Mouse (Mus musculus): ENCODE measurements around the gene Eps15l1. TPM values are rescaled to one million over a fixed set of nuclear protein-coding genes. Genes with fewer than 3 reads are reported as not detected.

The Eps15l1 gene
- polyA plus RNA-seq, 1 experiment from 2014 or later, result 60.5 TPM

DNA sequence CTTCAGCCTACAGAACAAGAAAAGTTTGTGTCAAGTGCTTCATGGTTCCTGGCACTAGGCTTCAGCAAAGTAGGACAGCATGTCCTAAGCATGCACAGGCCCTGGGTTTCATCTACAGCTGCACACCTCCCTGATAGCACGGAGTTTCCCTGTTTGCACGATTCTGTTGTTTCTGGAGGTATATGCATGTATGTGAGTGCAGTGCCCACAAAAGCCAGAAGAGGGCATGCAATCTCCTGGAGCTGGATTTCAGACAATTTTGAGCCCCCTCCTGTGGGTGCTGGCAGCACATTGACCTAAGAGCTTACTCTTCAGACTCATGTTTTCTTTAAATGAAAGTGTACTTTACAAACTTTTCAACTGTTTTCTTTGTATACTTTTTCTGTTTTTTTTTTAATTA is 32.6 kb upstream of the Eps15l1 start:
- DNase-seq (ENCODE audit: low spot score) (no peak), ATAC-seq (ENCODE audit: low FRiP score) (no peak)
- Histone ChIP-seq H3K4me1 (replicated peaks; ENCODE audit: control insufficient read depth, insufficient read depth, low read length) (no peaks in the 10 kb centered on the region), H3K9ac (no peak overlapping the region), H3K36me3 (replicated peaks; ENCODE audit: control insufficient read depth, insufficient read depth) (peaks cover 75% of the 10 kb centered on the region), H3K27me3 (ENCODE audit: control insufficient read depth, insufficient read depth, low read length) (no peaks in the 10 kb centered on the region), H3K4me2 (replicated peaks) (no peak overlapping the region), H3K27ac (no peak overlapping the region), H3K9me3 (ENCODE audit: control insufficient read depth, low read length) (no peaks in the 10 kb centered on the region), H3K4me3 (replicated peaks; ENCODE audit: low read length) (no peak overlapping the region)
- WGBS, result 97% methylated on average over 2 of the region's 2 CpGs

DNA sequence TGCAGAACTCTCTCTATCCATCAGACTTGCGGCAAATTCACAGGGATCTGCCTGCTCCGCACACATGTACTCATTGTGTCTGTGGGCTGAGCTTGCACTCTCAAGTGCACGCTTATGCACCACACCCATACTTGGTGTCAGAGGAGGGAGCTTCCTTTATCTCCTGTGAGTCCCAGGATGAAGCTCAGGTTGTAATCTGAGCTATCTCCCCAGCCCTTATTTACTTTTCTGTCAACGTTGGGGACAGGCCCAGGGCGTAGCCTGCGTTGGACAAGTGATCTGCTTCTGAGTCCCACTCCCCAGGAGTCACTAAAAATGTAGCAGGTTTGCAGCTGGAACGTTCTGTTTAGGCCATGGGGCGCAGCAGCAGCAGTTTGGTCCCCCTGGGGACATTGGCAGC is 30.3 kb upstream of the Eps15l1 start:
- Histone ChIP-seq H3K27me3 (ENCODE audit: control insufficient read depth, insufficient read depth, low read length) (no peaks in the 10 kb centered on the region), H3K27ac (no peak overlapping the region), H3K9me3 (ENCODE audit: control insufficient read depth, low read length) (no peaks in the 10 kb centered on the region), H3K4me1 (replicated peaks; ENCODE audit: control insufficient read depth, insufficient read depth, low read length) (no peaks in the 10 kb centered on the region), H3K36me3 (replicated peaks; ENCODE audit: control insufficient read depth, insufficient read depth) (peaks cover 72% of the 10 kb centered on the region), H3K9ac (no peak overlapping the region), H3K4me2 (replicated peaks) (no peak overlapping the region), H3K4me3 (replicated peaks; ENCODE audit: low read length) (no peak overlapping the region)
- DNase-seq (ENCODE audit: low spot score) (no peak), ATAC-seq (ENCODE audit: low FRiP score) (no peak)
- 89% methylated on average over 8 of the region's 8 CpGs for WGBS

DNA sequence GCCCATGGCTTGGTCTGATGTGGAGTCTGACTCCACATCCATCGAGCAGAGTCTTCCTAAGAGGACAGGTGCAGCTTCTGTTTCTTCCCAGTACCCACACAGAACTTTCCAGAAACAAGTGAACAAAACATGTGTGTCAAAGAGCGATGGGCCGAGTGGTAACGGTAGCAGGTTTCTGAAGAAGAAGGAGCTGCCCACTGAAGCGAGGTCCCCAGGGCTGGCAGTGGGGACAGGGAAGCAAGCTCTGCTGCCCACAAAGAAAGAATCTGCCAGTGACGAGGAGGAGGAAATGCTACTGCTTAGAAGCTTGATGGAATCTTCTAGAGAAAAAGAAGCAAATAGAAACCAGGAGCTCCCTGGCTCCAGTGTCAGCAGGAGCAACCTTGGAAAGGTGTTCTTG is 23.8 kb upstream of the Eps15l1 start:
- no peak overlapping the region for H3K4me2 ChIP-seq (replicated peaks)
- no peak overlapping the region for H3K4me3 ChIP-seq (replicated peaks; ENCODE audit: low read length)
- DNase-seq (ENCODE audit: low spot score) (no peak), ATAC-seq (ENCODE audit: low FRiP score) (no peak)
- no peaks in the 10 kb centered on the region for H3K27me3 ChIP-seq (ENCODE audit: control insufficient read depth, insufficient read depth, low read length)
- WGBS, result 91% methylated on average over 6 of the region's 6 CpGs
- no peaks in the 10 kb centered on the region for H3K9me3 ChIP-seq (ENCODE audit: control insufficient read depth, low read length)
- H3K9ac ChIP-seq, result no peak overlapping the region
- H3K27ac ChIP-seq, result no peak overlapping the region
- H3K36me3 ChIP-seq (replicated peaks; ENCODE audit: control insufficient read depth, insufficient read depth), result peaks cover 18% of the 10 kb centered on the region
- 0 out of 2 replicates have a peak, but pooled peaks cover 5% of the 10 kb centered on the region for H3K4me1 ChIP-seq (replicated peaks; ENCODE audit: control insufficient read depth, insufficient read depth, low read length)

DNA sequence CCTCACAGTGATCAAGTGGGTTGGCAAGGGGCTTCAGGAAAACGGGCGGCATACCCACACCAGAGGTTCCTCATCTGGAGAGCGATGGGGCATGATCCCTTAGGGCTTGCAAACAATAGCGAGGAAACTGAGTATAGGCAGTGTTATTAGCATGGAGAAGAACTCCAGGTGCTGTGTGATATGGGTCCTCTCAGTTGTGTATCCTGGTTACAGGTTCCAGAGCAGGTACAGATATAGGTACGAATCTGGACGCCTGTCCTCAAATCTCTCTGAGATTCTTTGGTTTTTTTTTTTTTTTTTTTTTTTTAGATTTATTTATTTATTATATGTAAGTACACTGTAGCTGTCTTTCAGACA is 22.7 kb upstream of the Eps15l1 start:
- 0 out of 2 replicates have a peak, but pooled peaks cover 5% of the 10 kb centered on the region for H3K4me1 ChIP-seq (replicated peaks; ENCODE audit: control insufficient read depth, insufficient read depth, low read length)
- 36% methylated on average over 6 of the region's 6 CpGs for WGBS
- H3K9me3 ChIP-seq (ENCODE audit: control insufficient read depth, low read length), result no peaks in the 10 kb centered on the region
- H3K27me3 ChIP-seq (ENCODE audit: control insufficient read depth, insufficient read depth, low read length), result no peaks in the 10 kb centered on the region
- peak overlapping the region; percentile 76 for H3K9ac ChIP-seq
- DNase-seq (ENCODE audit: low spot score), result no peak
- H3K36me3 ChIP-seq (replicated peaks; ENCODE audit: control insufficient read depth, insufficient read depth), result peaks cover 7% of the 10 kb centered on the region
- peak overlapping the region; percentile 67 for H3K4me2 ChIP-seq (replicated peaks)
- no peak for ATAC-seq (ENCODE audit: low FRiP score)
- peak overlapping the region; percentile 42 for H3K4me3 ChIP-seq (replicated peaks; ENCODE audit: low read length)
- H3K27ac ChIP-seq, result peak overlapping the region; percentile 53; the same call in 1 of the 2 replicates

DNA sequence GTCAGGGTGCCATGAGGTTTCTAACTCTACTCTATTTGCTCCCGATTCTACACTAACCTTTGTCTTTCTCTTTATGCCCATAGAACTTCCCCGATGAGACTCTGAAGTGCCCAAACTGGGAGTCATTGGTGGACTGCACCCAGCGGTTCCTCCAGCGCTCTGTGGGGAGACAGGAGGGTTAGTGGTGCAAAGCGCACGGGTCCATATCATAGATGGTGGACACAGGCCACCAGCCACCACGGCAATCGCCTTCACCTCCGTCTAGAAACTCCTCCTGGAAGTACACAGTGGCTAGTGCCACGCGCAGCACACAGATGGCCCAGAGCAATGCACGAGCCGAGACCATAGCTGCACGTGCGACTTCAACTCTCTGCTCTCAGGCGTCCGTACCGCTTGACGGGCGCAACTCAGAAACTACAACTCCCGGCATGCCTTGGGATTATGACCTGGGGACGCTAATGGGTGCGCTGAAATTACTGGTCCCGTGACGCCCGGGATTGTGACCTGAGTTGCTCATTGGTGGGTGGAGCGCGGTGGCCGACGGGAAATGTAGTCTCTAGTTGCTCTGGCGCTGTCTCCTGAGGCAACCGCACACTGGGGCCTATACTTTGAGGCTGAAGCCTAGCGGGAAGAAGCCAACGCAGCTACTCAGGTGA is 22.2 kb upstream of the Eps15l1 start, which contains the start of the genes Calr3 and 1700030K09Rik:
Gene Calr3, minus strand, starts transcription at position 533 of the 656 bp plus-strand sequence.
Gene 1700030K09Rik, plus strand, starts transcription at position 543 of the 656 bp plus-strand sequence.
- H3K36me3 ChIP-seq (replicated peaks; ENCODE audit: control insufficient read depth, insufficient read depth), result peaks cover 4% of the 10 kb centered on the region
- peak; percentile 99 for ATAC-seq (ENCODE audit: low FRiP score)
- peak within 1 kb of the TSS; percentile 42 for H3K4me3 ChIP-seq (replicated peaks; ENCODE audit: low read length)
- H3K9me3 ChIP-seq (ENCODE audit: control insufficient read depth, low read length), result no peaks in the 10 kb centered on the region
- H3K4me1 ChIP-seq (replicated peaks; ENCODE audit: control insufficient read depth, insufficient read depth, low read length), result 0 out of 2 replicates have a peak, but pooled peaks cover 5% of the 10 kb centered on the region
- 6% methylated on average over 34 of the region's 34 CpGs for WGBS
- peak; percentile 98 for DNase-seq (ENCODE audit: low spot score)
- peak within 1 kb of the TSS; percentile 67 for H3K4me2 ChIP-seq (replicated peaks)
- H3K27me3 ChIP-seq (ENCODE audit: control insufficient read depth, insufficient read depth, low read length), result no peaks in the 10 kb centered on the region
- H3K9ac ChIP-seq, result peak within 1 kb of the TSS; percentile 76
- H3K27ac ChIP-seq, result peak within 1 kb of the TSS; percentile 53; the same call in 1 of the 2 replicates

DNA sequence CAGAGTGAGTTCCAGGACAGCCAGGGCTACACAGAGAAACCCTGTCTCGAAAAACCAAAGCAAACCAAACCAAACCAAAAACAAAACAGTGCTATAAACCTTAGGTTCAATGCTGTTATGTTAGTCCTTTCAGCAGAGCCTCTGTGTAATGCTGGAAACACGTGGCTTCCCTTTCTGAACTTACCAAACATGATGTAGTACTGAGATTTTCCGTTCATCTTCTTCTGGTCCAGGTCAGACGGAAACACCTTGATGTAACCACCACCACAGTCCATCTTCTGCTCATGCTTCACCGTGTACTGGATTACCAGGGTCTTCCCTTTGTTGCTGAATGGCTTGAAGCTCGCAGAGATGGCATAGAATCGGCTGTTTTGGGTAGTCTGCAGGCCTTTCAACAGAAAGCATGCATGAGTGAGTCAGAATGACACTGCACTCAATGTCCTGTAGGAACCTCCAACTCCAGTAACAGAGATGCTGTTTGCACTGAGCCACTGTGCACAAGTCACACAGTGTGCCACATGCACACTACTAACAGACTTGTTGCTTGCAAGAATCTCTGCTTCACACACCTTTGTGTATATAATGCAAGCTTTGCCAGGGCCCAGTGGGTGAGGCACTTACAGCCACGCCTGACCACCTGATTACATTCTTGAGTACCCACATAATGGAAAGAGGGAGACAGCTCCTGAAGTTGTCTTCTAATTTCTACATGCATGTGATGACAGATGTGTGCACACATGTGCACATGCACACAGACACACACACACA is 17.2 kb upstream of the Eps15l1 start:
- no peak for ATAC-seq (ENCODE audit: low FRiP score)

DNA sequence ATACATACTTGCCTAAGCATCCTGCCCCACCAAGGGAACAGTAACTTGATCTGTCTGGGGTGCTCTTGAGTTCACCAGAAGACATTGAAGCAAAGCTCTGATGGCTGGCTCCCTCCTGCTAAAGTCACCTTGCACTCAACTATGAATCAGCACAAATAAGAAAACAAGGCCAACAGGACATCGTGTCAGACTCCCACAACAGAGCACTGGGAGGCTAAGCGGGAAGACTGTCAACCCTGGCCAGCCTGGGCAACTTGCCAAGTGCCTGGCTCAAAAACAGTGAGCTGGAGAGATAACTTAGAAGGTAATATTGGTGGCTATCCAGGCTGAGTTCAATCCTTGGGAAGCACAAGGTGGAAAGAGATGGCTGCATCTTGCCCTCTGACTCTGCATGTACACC is 13.7 kb upstream of the Eps15l1 start:
- Histone ChIP-seq H3K4me2 (replicated peaks) (no peak overlapping the region), H3K9me3 (ENCODE audit: control insufficient read depth, low read length) (no peaks in the 10 kb centered on the region), H3K27ac (no peak overlapping the region), H3K4me3 (replicated peaks; ENCODE audit: low read length) (no peak overlapping the region), H3K27me3 (ENCODE audit: control insufficient read depth, insufficient read depth, low read length) (no peaks in the 10 kb centered on the region), H3K36me3 (replicated peaks; ENCODE audit: control insufficient read depth, insufficient read depth) (no peaks in the 10 kb centered on the region), H3K9ac (no peak overlapping the region), H3K4me1 (replicated peaks; ENCODE audit: control insufficient read depth, insufficient read depth, low read length) (no peaks in the 10 kb centered on the region)
- WGBS, result 42% methylated on average over 2 of the region's 2 CpGs
- DNase-seq (ENCODE audit: low spot score), result no peak
- no peak for ATAC-seq (ENCODE audit: low FRiP score)

More for the DNA sequence above, 17.2 kb upstream of the Eps15l1 start:
- Histone ChIP-seq H3K4me1 (replicated peaks; ENCODE audit: control insufficient read depth, insufficient read depth, low read length) (no peaks in the 10 kb centered on the region), H3K27me3 (ENCODE audit: control insufficient read depth, insufficient read depth, low read length) (no peaks in the 10 kb centered on the region), H3K4me2 (replicated peaks) (no peak overlapping the region), H3K9me3 (ENCODE audit: control insufficient read depth, low read length) (no peaks in the 10 kb centered on the region), H3K27ac (no peak overlapping the region), H3K4me3 (replicated peaks; ENCODE audit: low read length) (no peak overlapping the region), H3K9ac (no peak overlapping the region), H3K36me3 (replicated peaks; ENCODE audit: control insufficient read depth, insufficient read depth) (no peaks in the 10 kb centered on the region)
- DNase-seq (ENCODE audit: low spot score), result no peak
- 61% methylated on average over 8 of the region's 8 CpGs for WGBS

DNA sequence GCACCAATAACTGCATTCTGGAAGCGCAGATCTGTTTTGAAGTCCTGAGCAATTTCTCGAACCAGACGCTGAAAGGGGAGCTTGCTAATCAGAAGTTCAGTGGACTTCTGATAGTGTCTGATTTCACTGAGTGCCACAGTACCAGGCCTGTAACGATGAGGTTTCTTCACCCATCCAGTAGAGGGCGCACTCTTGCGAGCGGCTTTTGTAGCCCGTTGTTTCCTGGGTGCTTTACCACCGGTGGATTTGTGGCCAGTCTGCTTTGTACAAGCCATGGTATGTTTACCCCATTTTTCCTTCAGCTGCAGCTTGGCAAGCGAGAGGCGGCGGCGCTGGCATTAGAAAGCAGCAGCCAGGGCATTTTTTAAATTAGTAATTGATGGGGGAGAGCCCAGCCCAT is 8.4 kb upstream of the Eps15l1 start:
- no peaks in the 10 kb centered on the region for H3K27me3 ChIP-seq (ENCODE audit: control insufficient read depth, insufficient read depth, low read length)

DNA sequence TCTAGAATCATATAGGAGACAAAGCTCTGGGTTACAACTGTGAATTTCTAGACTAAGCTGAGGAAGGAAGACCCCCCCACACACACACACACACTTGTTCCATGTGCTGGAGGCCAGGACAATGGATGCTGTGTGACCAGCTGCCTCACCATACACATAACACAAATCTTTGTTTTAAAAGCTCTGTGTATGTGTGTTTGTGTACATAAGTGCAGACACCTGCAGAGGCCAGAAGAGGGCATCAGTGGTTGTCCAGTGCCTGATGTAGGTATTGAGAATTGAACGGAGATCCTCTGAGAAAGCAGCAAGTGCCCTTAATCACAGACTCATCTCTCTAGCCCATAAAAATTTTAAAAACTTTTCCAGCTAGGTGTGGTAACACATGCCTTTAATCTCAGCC is 1.7 kb upstream of the Eps15l1 start:
- DNase-seq (ENCODE audit: low spot score) (no peak), ATAC-seq (ENCODE audit: low FRiP score) (no peak)
- Histone ChIP-seq H3K36me3 (replicated peaks; ENCODE audit: control insufficient read depth, insufficient read depth) (peaks cover 5% of the 10 kb centered on the region; the same call in 1 of the 2 replicates), H3K27me3 (ENCODE audit: control insufficient read depth, insufficient read depth, low read length) (no peaks in the 10 kb centered on the region), H3K4me2 (replicated peaks) (no peak overlapping the region), H3K4me3 (replicated peaks; ENCODE audit: low read length) (no peak overlapping the region), H3K9ac (no peak overlapping the region), H3K27ac (no peak overlapping the region), H3K9me3 (ENCODE audit: control insufficient read depth, low read length) (no peaks in the 10 kb centered on the region), H3K4me1 (replicated peaks; ENCODE audit: control insufficient read depth, insufficient read depth, low read length) (peaks cover 26% of the 10 kb centered on the region)
- WGBS, result 61% methylated on average over 1 of the region's 1 CpGs

More for the DNA sequence above, 8.4 kb upstream of the Eps15l1 start:
- no peak for DNase-seq (ENCODE audit: low spot score)
- Histone ChIP-seq H3K4me3 (replicated peaks; ENCODE audit: low read length) (no peak overlapping the region), H3K9ac (no peak overlapping the region), H3K9me3 (ENCODE audit: control insufficient read depth, low read length) (no peaks in the 10 kb centered on the region), H3K36me3 (replicated peaks; ENCODE audit: control insufficient read depth, insufficient read depth) (no peaks in the 10 kb centered on the region), H3K4me1 (replicated peaks; ENCODE audit: control insufficient read depth, insufficient read depth, low read length) (no peaks in the 10 kb centered on the region), H3K27ac (no peak overlapping the region), H3K4me2 (replicated peaks) (no peak overlapping the region)
- no peak for ATAC-seq (ENCODE audit: low FRiP score)
- 54% methylated on average over 13 of the region's 13 CpGs for WGBS

Data from hindbrain, embryonic 14.5 days (tissue).